Mouse (Mus musculus): ENCODE measurements around the gene Rere. TPM values are rescaled to one million over a fixed set of nuclear protein-coding genes. Genes with fewer than 3 reads are reported as not detected.

Gene Rere
- total and polyA plus RNA-seq, 2 experiments from 2014 or later = 18.9 to 31.3 TPM

DNA sequence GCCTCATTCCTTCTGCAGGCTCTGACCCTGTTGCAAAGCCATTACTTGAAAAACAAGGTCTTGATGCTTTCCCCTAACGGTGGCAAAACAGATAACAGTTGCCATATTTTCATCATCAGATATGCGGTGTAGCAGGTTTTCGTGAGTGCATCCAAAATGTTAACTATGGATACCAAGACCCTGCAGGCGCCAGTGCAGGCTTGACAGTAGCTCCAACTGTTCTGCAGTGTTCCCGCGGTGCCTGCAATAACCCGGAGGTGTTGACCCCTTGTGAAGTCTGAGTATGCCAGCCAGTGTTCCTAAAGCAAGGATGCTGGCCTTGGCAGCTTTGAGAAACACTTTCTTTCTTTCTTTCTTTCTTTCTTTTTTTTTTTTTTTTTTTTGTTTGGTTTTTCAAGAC, 26.3 kb upstream of the Rere start:
- Histone ChIP-seq H3K4me2 (ENCODE audit: low read depth) (no peak overlapping the region), H3K9ac (no peak overlapping the region), H3K27me3 (ENCODE audit: insufficient read depth, low read length) (no peaks in the 10 kb centered on the region), H3K27ac (ENCODE audit: low read depth, low read length) (no peak overlapping the region), H3K9me3 (ENCODE audit: low read length) (no peaks in the 10 kb centered on the region), H3K4me1 (ENCODE audit: insufficient read depth) (peaks cover 14% of the 10 kb centered on the region), H3K36me3 (ENCODE audit: insufficient read depth) (no peaks in the 10 kb centered on the region), H3K4me3 (ENCODE audit: low read depth, low read length) (no peak overlapping the region)
- WGBS = 64% methylated on average over 7 of the region's 7 CpGs
- DNase-seq (no peak), ATAC-seq (no peak)
- TF ChIP-seq CTCF (IDR thresholded peaks at IDR 0.05; ENCODE audit: low read depth) = no peak

DNA sequence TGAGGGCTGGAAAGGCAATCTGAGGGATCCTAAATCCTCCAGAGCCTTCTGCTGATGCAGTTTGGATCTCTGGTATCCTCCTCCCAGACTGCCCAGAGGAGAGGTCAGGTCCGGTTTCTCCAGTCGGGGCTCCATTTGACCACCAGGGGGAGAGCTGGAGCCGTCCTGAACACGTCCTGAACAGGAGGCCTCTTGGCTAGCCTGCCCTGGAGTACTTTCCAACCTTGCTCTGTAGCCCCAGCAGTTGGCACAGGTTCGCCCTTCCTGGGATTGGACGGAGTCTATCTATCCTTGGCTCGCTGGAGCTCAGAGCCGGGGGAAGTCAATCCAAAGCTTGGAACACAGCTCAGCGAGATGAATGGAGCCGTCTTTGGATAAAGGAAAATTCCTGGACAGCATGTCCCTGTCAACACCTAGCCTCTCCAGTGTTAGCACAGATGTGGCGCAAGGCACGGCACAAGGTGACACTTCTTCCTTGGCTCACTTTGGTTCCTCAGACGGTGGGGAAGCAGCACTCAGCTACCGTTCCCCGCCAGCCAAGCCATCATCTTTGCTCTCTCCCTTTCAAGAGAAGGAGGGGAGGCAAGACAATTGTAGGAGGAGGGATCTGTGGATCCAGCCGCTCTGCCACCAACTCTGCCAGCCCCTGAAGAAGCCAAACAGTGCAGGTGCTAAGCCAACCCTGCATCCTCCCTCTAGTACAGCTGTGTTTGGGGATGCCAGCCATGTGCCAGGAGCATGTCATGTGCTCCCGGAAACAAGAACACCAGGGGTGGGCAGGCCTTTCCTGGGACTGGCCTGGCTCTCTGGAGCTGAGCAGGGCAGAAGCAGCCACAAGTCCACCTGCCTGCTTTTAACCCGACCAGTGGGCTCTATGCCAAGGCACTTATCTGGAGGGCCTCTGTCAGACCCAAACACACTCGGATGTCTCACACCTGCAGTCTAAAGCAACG, 23.9 kb upstream of the Rere start:
- Histone ChIP-seq H3K4me1 (ENCODE audit: insufficient read depth) (peaks cover 14% of the 10 kb centered on the region), H3K4me2 (ENCODE audit: low read depth) (0 out of 2 replicates have a peak overlapping the region, but pooled peaks have one; percentile 13), H3K9me3 (ENCODE audit: low read length) (no peaks in the 10 kb centered on the region), H3K27ac (ENCODE audit: low read depth, low read length) (peak overlapping the region; percentile 70), H3K27me3 (ENCODE audit: insufficient read depth, low read length) (no peaks in the 10 kb centered on the region), H3K36me3 (ENCODE audit: insufficient read depth) (no peaks in the 10 kb centered on the region), H3K4me3 (ENCODE audit: low read depth, low read length) (no peak overlapping the region), H3K9ac (peak overlapping the region; percentile 35; the same call in 1 of the 2 replicates)
- DNase-seq (peak; percentile 84), ATAC-seq (peak; percentile 86)
- peak; percentile 86 for TF ChIP-seq CTCF (IDR thresholded peaks at IDR 0.05; ENCODE audit: low read depth)
- WGBS = 22% methylated on average over 20 of the region's 20 CpGs

DNA sequence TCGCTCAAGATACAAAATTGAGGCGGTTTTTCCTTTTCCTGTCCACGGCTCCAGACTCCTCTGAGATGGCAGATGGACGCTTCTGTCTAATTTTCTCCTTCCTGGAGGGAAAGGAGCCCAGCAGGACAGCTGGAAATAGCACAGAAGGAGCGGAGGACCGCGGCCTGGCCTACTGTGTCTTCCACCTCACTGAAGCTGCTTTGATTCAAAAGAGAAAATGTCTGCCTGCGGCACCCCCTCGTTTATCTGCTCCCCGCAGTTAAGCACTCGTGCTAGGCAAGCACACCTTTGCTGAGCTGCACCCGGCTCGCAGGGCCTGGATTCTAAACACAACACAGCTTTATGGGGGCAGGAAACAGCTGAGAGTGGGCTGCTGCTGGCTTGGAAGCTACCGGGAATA, 23.1 kb upstream of the Rere start:
- Histone ChIP-seq H3K9ac (peak overlapping the region; percentile 35), H3K27ac (ENCODE audit: low read depth, low read length) (peak overlapping the region; percentile 70), H3K36me3 (ENCODE audit: insufficient read depth) (no peaks in the 10 kb centered on the region), H3K9me3 (ENCODE audit: low read length) (no peaks in the 10 kb centered on the region), H3K4me1 (ENCODE audit: insufficient read depth) (peaks cover 14% of the 10 kb centered on the region), H3K27me3 (ENCODE audit: insufficient read depth, low read length) (no peaks in the 10 kb centered on the region), H3K4me3 (ENCODE audit: low read depth, low read length) (no peak overlapping the region), H3K4me2 (ENCODE audit: low read depth) (0 out of 2 replicates have a peak overlapping the region, but pooled peaks have one; percentile 13)
- 35% methylated on average over 14 of the region's 14 CpGs for WGBS
- ATAC-seq = no peak
- peak; percentile 42 for DNase-seq
- TF ChIP-seq CTCF (IDR thresholded peaks at IDR 0.05; ENCODE audit: low read depth) = no peak

DNA sequence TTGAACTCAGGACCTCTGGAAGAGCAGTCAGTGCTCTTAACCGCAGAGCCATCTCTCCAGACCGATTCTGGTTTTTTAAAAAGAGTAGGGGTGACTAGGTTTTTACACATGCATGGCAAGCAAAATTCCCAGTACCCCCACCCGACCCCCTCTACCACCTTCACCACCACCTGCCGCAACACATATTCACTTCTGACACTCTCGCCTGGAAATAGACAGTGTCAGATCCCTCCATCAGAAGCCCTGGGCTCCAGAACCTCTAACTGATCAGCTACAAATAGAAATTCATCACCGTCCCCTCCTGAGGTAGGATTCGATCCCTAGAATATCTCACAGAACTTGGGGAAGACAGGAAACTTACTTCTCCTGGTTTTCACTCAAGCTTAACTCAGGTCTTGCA, 21.9 kb upstream of the Rere start:
- Histone ChIP-seq H3K27ac (ENCODE audit: low read depth, low read length) (no peak overlapping the region), H3K9ac (no peak overlapping the region), H3K9me3 (ENCODE audit: low read length) (no peaks in the 10 kb centered on the region), H3K4me3 (ENCODE audit: low read depth, low read length) (no peak overlapping the region), H3K36me3 (ENCODE audit: insufficient read depth) (no peaks in the 10 kb centered on the region), H3K4me2 (ENCODE audit: low read depth) (no peak overlapping the region), H3K4me1 (ENCODE audit: insufficient read depth) (peaks cover 14% of the 10 kb centered on the region), H3K27me3 (ENCODE audit: insufficient read depth, low read length) (no peaks in the 10 kb centered on the region)
- DNase-seq (no peak), ATAC-seq (no peak)
- no peak for TF ChIP-seq CTCF (IDR thresholded peaks at IDR 0.05; ENCODE audit: low read depth)
- WGBS = 95% methylated on average over 7 of the region's 7 CpGs

DNA sequence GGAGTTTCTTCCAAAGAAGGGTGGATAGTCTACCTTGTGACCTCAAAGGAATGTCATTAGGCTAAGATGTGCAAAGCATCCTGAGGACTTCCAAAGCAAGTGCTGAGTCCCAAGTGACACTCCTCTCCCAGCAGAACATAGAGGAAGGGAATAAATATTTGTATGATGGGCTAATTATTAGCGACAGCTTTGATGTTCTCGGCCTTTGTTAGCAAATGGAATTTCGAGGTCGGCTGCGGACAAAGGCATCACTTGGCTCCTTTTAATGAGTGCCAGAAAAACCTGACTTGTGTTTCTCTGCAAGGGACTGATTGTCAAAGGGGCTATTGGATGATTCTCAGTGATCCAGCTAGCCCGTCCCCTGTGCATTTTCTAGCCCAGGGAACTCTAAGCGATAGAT, 21.3 kb upstream of the Rere start:
- peaks cover 14% of the 10 kb centered on the region for H3K4me1 ChIP-seq (ENCODE audit: insufficient read depth)
- H3K36me3 ChIP-seq (ENCODE audit: insufficient read depth) = no peaks in the 10 kb centered on the region
- DNase-seq (no peak), ATAC-seq (no peak)
- no peaks in the 10 kb centered on the region for H3K9me3 ChIP-seq (ENCODE audit: low read length)
- no peak overlapping the region for H3K4me2 ChIP-seq (ENCODE audit: low read depth)
- no peak for TF ChIP-seq CTCF (IDR thresholded peaks at IDR 0.05; ENCODE audit: low read depth)
- no peak overlapping the region for H3K27ac ChIP-seq (ENCODE audit: low read depth, low read length)
- WGBS = 29% methylated on average over 7 of the region's 7 CpGs
- H3K4me3 ChIP-seq (ENCODE audit: low read depth, low read length) = no peak overlapping the region
- no peak overlapping the region for H3K9ac ChIP-seq
- no peaks in the 10 kb centered on the region for H3K27me3 ChIP-seq (ENCODE audit: insufficient read depth, low read length)

DNA sequence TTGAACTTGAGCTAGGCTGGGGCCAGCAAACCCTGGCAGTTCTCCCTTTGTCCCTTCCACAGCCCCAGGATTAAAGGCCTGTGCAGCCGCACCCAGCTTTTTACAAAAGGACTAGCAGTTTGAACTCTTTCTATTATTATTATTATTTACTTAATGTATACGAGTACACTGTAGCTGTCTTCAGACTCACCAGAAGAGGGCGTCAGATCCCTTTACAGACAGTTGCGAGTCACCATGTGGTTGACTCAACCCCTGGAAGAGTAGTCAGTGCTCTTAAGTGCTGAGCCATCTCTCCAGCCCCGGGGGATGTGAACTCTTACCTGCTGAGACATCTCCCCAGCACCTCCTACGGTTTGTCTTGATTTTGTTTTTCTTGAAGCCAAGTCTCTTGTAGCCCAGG, 20.7 kb upstream of the Rere start:
- Histone ChIP-seq H3K9me3 (ENCODE audit: low read length) (no peaks in the 10 kb centered on the region), H3K9ac (no peak overlapping the region), H3K4me2 (ENCODE audit: low read depth) (no peak overlapping the region), H3K27ac (ENCODE audit: low read depth, low read length) (no peak overlapping the region), H3K4me3 (ENCODE audit: low read depth, low read length) (no peak overlapping the region), H3K36me3 (ENCODE audit: insufficient read depth) (no peaks in the 10 kb centered on the region), H3K27me3 (ENCODE audit: insufficient read depth, low read length) (no peaks in the 10 kb centered on the region), H3K4me1 (ENCODE audit: insufficient read depth) (peaks cover 14% of the 10 kb centered on the region)
- WGBS = 30% methylated on average over 6 of the region's 6 CpGs
- peak; percentile 41 for TF ChIP-seq CTCF (IDR thresholded peaks at IDR 0.05; ENCODE audit: low read depth)
- DNase-seq (peak; percentile 27), ATAC-seq (no peak)

DNA sequence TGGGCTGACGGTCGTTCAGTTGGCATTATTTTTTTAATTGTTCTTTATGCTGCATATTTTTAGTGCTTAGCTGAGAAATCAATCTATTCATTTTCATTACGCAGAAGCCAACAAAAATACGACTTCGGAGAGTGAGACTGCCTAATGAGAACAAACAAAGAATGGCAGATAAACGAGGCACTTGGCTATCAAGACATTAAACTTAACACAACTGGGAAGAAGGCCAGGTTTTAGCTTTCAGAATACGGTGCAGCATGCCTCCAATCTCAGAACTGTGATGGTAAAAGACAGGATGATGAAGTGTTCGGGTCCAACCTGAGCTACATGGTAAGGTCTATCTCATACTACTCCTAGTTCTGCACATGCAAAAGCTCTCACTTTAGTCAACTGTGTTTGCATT, 19.1 kb upstream of the Rere start:
- peaks cover 14% of the 10 kb centered on the region for H3K4me1 ChIP-seq (ENCODE audit: insufficient read depth)
- no peak for ATAC-seq
- H3K9ac ChIP-seq = no peak overlapping the region

More for the DNA sequence above, 19.1 kb upstream of the Rere start:
- DNase-seq = peak; percentile 32
- no peaks in the 10 kb centered on the region for H3K27me3 ChIP-seq (ENCODE audit: insufficient read depth, low read length)
- WGBS = 39% methylated on average over 8 of the region's 8 CpGs
- no peak for TF ChIP-seq CTCF (IDR thresholded peaks at IDR 0.05; ENCODE audit: low read depth)
- no peak overlapping the region for H3K4me2 ChIP-seq (ENCODE audit: low read depth)
- H3K36me3 ChIP-seq (ENCODE audit: insufficient read depth) = no peaks in the 10 kb centered on the region
- no peak overlapping the region for H3K4me3 ChIP-seq (ENCODE audit: low read depth, low read length)
- H3K9me3 ChIP-seq (ENCODE audit: low read length) = no peaks in the 10 kb centered on the region
- no peak overlapping the region for H3K27ac ChIP-seq (ENCODE audit: low read depth, low read length)
